Mouse (Mus musculus) CH12F3 (cell line): ENCODE results near the gene Pank4.

ENCODE experiments used
- in situ Hi-C: fragments of 300-500 bp; cut with MboI; formaldehyde crosslinking; loops from 2 replicates; pipeline ENCODE4 v1.14.3; 2020; ENCODE audit warnings: low sequenced_read_pairs

Gene Pank4

GRCm38 (mm10) chr4:154963901-154964580, at the start of gene Pank4:
Gene Pank4 (plus strand): TSS chr4:154964123.
- in situ Hi-C loops, result loop anchor here (25.0 kb wide), 1 partner anchor 98 kb away; the partner anchor contains the start of genes Pex10 and Plch2

DNA sequence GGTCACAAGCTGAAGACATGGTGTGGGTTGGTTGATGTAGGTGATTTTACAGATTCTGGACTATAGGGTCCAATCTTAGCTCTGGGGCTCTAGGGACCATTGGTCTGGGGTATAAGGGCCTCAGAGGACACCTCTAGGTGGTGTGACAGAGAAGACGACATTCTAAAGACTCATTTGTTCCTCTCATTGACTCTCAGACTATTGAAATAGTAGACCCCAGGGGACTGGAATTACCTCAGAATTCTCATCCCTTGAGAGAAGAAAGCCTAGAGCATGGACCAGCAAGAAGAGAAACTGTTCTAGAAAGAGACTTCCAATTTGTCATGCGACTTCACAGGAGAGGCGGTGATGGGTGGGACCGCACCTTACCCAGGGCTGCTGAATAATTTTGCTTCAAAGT, 49.7 kb upstream of the Pank4 start:
- in situ Hi-C loops, result no loop called here

DNA sequence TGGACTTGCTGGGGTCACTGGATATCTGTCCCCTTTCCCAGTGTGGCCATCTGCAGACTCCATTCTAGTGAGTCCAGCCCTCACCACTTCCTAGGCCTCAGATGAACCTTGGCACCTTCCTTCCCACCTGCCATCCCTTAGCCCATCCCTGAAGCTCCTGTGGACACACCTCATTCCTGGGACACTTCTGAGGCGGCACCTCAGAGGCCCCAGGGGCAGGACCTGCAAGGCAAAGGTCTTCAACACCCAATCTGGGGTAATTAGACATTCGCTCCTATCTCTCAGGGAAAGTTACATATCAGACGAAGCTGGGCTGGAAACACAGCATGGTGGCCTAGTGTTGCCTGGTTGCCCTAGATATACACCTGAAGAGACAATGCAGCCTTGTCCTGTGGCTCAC, 49.2 kb upstream of the Pank4 start:
- in situ Hi-C loops, result no loop called here

- in situ Hi-C loops, result no loop called here
These were observed 48.6 kb upstream of the Pank4 start for GRCm38 (mm10) chr4:154915286-154915685.

- in situ Hi-C loops, result no loop called here
These were observed 47.3 kb upstream of the Pank4 start for GRCm38 (mm10) chr4:154916662-154917061.

GRCm38 (mm10) chr4:154922291-154922690, 41.6 kb upstream of the Pank4 start:
- in situ Hi-C loops, result no loop called here

DNA sequence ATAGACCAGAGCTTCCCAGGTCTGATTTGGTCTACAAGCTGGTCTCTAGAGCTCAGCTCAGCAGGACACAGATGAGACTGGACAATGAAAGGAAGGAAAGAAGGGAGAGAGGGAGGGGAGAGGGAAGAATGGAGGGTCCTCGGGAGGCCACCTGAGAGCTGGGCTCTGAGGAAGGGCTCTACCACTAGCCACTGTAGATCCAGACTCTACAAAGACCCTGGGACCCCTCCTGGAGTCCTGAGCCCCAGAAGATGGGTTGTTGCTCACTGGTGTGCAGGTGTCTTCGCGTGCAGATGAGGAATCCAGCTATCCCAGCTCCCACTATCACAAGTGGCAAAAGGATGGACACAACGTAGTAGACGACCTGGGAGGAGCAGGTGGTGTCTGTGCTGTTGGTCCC, 41.0 kb upstream of the Pank4 start:
- in situ Hi-C loops, result no loop called here

GRCm38 (mm10) chr4:154925413-154925812, 38.5 kb upstream of the Pank4 start:
- in situ Hi-C loops, result no loop called here

- in situ Hi-C loops, result no loop called here
These were observed 36.7 kb upstream of the Pank4 start for GRCm38 (mm10) chr4:154926969-154927898.

GRCm38 (mm10) chr4:154927899-154928337, 36.0 kb upstream of the Pank4 start:
- in situ Hi-C loops, result no loop called here

- in situ Hi-C loops, result no loop called here
These were observed 35.4 kb upstream of the Pank4 start, which contains the start of gene Tnfrsf14 for GRCm38 (mm10) chr4:154928395-154929087. Gene Tnfrsf14 (minus strand): TSS chr4:154928563.

DNA sequence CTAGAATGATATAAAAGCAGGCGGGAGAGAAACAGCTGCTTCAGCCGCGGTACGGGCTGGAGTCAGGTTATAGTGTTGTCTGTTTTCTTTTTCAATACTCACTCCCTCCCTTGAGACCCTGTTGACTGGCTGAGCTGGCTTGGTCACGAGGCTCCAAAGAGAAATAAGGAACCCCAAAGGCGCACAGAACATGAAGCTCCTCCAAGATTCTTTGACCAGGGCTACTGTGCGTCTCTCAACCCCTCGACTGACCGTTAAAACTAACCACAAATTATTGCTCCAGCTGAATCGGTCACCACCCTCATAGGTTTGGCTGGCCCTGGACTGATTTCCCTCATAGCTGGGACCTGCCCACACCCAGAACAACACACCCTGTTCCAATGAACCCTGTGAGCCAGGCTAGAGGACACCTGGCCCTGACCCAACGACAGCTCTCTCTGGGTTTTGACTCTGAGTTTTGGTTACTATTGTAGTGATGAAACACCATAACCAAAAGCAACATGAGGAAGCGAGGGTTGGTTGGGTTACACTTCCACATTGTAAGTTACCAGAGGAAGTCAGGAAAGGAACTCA, 34.7 kb upstream of the Pank4 start:
- in situ Hi-C loops, result no loop called here

- in situ Hi-C loops, result no loop called here
These were observed 30.5 kb upstream of the Pank4 start for GRCm38 (mm10) chr4:154933306-154933907.

GRCm38 (mm10) chr4:154934800-154935199, 29.1 kb upstream of the Pank4 start:
- in situ Hi-C loops, result no loop called here

DNA sequence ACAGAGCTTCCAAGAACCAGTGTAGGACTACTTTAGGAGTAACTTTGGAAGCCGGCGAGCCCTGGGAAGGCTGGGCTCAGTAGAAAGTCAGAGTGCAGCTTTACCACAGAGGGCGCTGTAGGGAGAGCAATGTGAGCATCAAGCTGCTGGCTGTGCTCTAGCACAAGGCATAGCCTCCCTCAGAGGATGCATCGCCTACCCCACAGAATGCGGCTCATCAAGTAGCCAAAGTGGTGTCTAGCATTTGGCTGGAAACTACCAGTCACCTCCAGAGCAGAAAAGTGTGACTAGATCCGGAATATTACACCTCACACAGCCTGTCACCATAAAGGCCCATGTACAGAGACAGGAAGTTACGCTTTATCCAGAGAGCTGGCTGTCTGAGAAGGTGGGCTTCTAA, 28.1 kb upstream of the Pank4 start:
- in situ Hi-C loops, result no loop called here

DNA sequence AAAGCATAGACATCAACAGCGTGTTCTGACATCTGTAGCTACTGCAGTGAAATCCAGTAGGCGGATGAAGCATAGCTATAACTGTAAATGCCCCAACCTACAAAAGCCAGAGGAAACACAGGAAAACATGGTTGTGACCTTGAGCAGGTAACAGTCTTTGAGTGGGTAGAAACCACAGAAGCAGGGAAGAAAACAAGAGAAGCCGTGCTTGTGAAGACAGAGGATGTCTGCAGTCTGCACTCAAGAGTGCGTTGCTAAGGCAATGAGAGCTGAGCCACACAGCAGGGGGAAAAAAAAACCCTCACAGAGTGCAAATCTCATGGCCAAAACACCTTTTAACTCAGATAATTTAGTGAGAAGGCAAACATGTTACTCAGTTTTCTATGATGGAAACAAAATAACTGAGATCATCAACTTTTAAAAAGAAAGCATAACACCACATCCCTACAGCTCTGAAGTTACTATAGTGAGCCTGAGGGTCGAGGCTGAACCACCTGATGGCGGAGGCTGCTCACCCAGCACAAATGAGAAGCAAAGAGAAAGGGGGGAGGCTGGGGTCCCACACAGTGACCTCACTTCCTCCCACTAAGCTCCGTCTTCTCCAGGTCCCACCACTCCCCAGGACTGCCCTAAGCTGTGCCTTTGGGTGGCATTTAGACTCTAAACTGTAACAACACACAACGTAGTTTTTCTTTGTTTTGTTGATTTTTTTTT, 27.2 kb upstream of the Pank4 start:
- in situ Hi-C loops, result no loop called here

DNA sequence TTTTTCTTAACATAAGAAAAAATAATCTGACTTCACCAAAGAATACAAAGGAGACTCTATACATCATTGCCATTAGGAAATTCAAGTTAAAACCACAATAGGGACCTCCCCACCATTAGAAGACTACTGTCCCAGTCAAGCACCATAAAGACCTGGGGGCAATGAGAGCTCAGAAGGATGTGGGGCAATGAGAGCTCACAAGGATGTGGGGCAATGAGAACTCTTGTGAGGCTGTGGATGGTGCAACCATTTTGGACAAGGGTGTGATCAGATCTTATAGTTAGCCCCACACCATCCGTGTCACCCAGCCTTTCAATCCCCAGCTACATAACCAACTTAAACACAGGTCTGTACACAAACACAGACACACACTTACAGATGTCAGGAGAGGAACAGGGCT, 26.2 kb upstream of the Pank4 start:
- in situ Hi-C loops, result no loop called here

DNA sequence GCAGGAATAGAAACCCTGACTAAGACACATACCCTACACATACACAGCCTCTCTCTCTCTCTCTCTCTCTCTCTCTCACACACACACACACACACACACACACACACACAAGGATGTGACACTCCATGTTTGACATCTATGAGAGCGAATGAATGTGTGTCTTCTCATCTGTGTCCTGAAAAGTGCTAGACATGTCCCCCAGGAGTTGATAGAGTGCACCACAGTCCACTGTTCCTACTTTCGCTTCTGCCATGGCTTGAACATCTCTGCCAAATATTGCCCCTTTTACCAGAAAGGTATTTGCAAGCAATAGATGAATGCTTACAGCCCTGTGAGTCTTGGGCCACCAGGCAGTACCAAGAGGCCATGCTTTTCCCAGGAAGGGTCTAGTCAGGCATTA, 23.8 kb upstream of the Pank4 start:
- in situ Hi-C loops, result no loop called here

DNA sequence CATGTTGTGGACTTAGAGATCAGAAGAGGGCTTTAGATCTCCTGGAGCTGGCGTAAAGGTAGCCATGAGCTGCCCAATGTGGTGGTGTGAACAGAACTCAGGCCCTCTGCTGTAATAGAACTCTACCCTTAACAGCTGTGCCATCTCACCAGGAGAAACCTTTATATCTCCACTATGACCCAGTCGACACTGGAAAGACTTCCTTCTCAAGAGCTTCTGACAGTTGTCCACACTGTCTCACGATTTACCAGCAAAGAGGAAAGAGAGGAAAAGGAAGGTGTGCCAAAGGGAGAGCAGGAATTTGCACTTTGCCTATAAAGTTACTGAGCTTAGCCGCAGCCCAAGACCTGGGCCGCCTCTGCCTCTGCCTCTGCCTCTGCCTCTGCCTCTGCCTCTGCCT, 22.1 kb upstream of the Pank4 start:
- in situ Hi-C loops, result no loop called here
